Mouse (Mus musculus) cerebral cortex, adult 2 months (tissue): Measurements from ENCODE around the gene Zcchc13.

Experiments
- whole genome bisulfite sequencing: fragments of 180-500 bp; shearing (Covaris S2); methylation state at CpG from one replicate; pipeline ENCODE4 v1.1.7; 2018; 5-methylcytosine and 5-hydroxymethylcytosine counted together

Gene Zcchc13

DNA sequence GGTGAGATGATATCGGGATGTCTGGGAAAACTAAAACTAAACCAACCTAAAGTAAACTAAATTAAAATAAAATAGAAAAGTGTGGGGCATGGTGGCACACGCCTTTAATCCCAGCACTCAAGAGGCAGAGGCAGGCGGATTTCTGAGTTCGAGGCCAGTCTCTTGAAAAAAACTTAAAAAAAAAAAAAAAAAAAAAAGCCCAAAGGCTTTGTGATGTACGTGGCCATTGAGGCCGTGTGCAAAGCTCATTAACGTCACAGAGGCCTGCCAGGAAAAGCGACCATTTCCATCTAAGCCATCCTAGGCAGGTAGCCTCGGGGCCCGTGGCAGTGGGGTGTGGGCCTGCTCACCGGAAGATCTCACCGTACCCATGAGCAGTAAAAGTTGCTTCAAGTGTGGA, at the start of gene Zcchc13:
Zcchc13 (plus strand) TSS at position 284 of the 400 bp plus-strand sequence.
- 85% methylated on average over 12 of the region's 12 CpGs for WGBS

- WGBS: 89% methylated on average over 1 of the region's 1 CpGs
Measured at GRCm38 (mm10) chrX:103584262-103584661, 46.1 kb upstream of the Zcchc13 start.

DNA sequence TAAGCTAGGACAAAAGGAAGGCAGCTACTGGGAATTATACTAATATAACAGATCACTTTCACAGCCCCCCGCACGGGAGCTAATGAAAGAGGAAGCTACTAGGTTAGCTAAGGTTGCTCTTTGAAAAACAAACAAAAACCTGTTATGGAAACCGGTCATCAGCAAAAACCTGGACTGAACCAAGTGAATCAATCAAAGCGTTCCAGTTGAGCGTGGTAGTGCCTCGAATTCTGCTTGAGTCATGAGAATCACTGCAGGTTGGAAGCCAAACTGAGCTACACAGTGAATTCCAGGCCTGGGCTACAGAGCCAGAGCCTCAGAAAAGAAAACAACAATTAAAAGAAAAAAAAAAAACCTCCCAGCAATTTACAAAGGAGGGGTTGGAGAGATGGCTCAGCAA, 38.3 kb upstream of the Zcchc13 start:
- WGBS: 50% methylated on average over 6 of the region's 6 CpGs

GRCm38 (mm10) chrX:103602553-103602952, 27.8 kb upstream of the Zcchc13 start:
- 91% methylated on average over 5 of the region's 5 CpGs for WGBS

- 69% methylated on average over 5 of the region's 5 CpGs for WGBS
Measured at GRCm38 (mm10) chrX:103604211-103604610, 26.2 kb upstream of the Zcchc13 start.

GRCm38 (mm10) chrX:103605473-103605872, 24.9 kb upstream of the Zcchc13 start:
- WGBS: 66% methylated on average over 8 of the region's 8 CpGs

DNA sequence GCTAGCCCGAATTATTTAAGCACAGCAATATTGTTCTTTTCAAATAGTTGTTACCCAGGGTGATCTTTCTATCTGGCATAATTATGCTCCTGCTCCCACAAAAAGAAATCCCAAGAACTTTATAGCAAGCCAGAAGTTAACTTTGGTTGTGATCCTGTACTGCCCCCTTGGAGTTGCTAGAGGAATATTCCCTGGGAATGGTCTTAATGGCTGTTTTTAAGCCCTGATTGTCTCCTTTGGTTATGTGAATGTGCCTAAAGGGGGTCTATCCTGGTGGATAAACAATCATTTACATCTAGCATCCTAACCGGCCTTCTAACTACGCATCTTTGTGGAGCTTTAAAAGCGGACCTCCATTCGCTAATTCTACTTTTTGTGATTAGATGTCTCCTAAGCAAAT, 20.0 kb upstream of the Zcchc13 start:
- 94% methylated on average over 5 of the region's 5 CpGs for WGBS

DNA sequence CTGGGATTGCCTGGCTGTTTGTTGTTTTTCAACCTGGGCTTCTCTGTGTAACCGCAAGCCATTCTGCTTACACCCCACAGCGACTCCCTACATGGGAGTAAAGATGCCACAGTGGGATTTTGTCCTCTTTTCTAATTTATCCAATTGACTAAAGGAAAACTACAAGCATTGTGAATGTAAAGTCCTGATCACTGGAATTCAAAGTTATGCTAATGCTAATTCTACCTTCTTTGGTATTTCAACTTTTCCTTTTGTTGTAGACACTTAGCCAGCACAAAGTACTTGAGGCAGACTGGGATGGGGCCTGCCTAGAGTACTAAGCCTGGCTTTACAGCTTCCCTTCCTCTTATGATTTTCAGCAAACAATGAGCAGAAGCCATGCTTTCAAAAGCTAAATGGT, 18.9 kb upstream of the Zcchc13 start:
- 89% methylated on average over 2 of the region's 2 CpGs for WGBS

GRCm38 (mm10) chrX:103614700-103615233, 15.6 kb upstream of the Zcchc13 start:
- 93% methylated on average over 24 of the region's 24 CpGs for WGBS

- WGBS: 46% methylated on average over 4 of the region's 4 CpGs
Measured at GRCm38 (mm10) chrX:103615453-103615852, 14.9 kb upstream of the Zcchc13 start.

GRCm38 (mm10) chrX:103616162-103616535, 14.2 kb upstream of the Zcchc13 start:
- WGBS: 12% methylated on average over 19 of the region's 19 CpGs

DNA sequence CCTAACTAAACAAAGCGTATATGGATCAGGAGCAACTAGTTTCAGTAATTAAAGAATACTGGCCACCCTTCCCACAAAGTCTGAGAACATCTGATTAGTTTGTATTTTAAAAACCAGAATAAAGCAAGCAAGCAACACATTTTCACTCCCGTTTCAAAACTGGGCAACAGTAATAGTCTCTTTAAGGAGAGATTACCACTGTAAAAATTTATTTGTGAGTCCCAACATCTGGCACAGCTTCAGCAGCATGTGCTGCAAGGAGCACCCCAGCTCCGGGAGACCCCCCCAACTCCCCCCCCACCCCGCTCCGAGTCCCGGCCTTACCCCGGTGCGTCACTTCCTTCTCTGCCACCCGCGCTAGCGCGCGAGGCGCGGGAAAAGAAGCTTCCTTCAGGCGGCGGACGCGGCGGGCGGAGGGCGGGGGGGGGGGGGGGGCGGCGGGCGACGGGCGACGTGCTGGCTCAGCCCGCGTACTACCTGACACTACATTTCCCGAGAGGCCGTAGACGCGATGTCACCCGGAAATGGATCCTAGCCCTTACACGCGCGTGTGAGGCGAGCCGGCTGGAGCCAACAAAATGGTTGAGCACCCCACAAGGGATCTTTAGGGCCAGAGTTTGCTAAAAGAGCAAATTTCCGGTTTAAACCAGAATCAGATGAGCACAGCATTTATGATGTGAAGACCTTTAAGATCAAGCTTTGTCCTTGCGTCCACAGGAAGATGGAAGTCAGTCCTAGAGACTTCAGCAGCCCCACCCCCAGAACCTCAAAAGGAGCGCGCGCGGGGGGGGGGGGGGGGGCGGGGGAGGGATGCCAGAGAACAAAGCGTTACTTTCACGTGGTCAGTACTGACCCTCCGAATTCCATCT, 13.6 kb upstream of the Zcchc13 start:
- WGBS: under 1% methylated on average over 28 of the region's 50 CpGs

- WGBS: 7% methylated on average over 8 of the region's 8 CpGs
Measured at GRCm38 (mm10) chrX:103617405-103618095, 12.8 kb upstream of the Zcchc13 start.

DNA sequence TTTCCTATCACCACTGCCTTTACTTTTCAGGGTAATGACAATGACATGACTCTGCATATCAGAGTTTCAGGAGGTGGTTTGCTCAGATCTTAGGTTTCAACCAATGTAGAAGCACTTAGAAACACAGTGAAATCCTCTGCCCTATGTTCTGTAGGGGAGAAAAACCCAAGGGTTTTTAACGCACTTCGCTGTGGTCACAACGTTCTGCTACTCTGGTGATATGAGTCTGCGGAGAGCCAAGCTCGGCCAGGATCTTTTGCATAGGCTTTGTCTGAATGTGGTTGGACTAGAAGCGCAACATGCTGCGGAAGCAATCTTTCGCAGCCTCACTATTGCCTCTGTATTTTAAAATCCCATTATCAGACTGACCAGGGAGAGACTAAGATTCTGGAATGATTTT, 8.6 kb upstream of the Zcchc13 start:
- WGBS: 0% methylated on average over 8 of the region's 8 CpGs

GRCm38 (mm10) chrX:103622260-103622934, 8.0 kb upstream of the Zcchc13 start:
- WGBS: under 1% methylated on average over 33 of the region's 33 CpGs

DNA sequence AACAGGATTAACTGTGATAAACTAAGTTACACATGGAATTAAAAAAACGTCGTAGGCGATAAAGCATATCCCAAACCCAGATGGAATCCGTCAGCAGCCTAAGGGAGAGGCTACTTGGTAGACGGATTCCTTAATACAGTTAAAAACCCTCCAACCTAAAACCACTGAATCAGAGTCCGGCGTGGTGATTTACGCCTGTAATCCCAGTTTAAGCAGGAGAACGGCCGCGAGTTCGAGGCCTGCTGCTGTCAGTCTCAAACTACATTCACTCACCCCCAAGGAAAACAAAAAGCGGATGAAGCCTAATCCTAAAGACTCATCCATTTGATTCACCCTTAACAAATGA, 7.5 kb upstream of the Zcchc13 start:
- 5% methylated on average over 13 of the region's 13 CpGs for WGBS

- 7% methylated on average over 20 of the region's 28 CpGs for WGBS
Measured at GRCm38 (mm10) chrX:103623411-103623845, 7.0 kb upstream of the Zcchc13 start.

GRCm38 (mm10) chrX:103624426-103625168, 5.8 kb upstream of the Zcchc13 start:
- WGBS: 24% methylated on average over 5 of the region's 5 CpGs

- 89% methylated on average over 1 of the region's 1 CpGs for WGBS
Measured at GRCm38 (mm10) chrX:103628890-103629289, 1.5 kb upstream of the Zcchc13 start.

GRCm38 (mm10) chrX:103638566-103638965, 8.2 kb downstream of the Zcchc13 start:
- WGBS: 85% methylated on average over 5 of the region's 5 CpGs

DNA sequence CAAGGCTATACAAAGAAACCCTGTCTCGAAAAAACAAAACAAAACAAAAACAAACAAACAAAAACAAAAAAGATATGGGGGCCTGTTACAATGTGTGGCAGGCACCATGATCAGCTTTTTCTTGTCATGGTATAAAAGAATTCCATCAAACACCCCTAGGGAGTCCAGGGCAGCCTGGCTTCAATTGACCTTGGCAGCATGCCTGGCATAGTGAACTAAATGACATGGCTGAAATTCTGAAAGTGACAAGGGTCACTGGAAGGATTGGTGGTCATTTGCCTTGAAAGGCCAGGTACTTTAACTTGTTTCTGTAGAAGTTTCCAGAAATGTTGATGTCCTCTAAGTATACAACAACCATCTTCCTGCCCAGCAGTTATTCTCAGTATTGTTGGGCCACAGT, 13.9 kb downstream of the Zcchc13 start:
- 67% methylated on average over 1 of the region's 1 CpGs for WGBS

GRCm38 (mm10) chrX:103652048-103652447, 21.7 kb downstream of the Zcchc13 start:
- WGBS: 83% methylated on average over 1 of the region's 1 CpGs
